Mouse (Mus musculus): ENCODE measurements around the gene Mcoln2.

DNA sequence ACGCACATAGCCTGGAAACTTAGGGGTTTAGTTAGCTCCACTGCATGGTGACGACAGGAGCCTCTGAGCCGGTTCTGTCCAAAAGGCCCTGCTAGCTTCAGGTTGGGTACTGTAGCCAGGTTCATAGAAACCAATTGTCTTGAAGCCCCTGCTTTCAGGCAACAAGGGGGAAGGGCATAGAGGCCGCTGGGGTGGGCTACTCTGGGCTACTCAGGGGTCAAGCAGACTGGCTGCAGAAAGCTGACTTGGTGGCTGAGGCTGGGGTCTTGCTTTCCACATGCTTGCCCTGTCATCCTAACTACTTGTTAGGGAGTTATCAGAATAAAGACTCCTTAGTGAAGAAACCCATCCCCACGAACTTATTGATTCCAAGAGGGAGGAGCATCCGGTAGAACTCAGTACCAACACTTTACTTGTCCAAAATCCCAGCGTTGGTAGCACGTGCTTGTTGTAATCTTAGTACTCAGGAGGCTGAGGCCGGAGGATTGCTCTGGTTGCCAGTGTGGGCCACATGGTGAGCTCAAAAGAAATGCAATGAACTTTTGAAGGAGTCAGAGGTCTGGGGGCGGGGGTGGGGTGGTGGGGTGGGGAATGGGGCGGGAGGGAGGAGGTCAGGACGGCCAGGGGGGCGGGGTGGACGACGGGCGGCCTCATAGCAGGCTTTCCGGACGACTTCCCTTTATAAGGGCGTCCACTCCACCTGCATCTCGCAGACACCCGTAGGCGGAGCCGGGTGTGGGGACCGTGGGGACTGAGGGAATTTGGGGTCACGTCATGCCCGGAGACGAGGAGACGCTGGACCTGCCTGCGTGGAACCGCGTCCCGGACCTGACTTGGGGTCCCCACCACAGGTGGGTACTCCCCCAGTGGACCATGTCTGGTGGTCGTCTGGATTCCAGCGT is at the start of gene Mcoln2:
- TF ChIP-seq CTCF (conservative IDR thresholded peaks at IDR 0.05; ENCODE audit: insufficient read depth, insufficient read length, low read depth, low read length) (no peak), POLR2A (IDR thresholded peaks at IDR 0.05; ENCODE audit: low read depth, low read length) (no peak)
